Mouse (Mus musculus) 416B (cell line): ENCODE measurements around the gene Def6.
A peak's percentile ranks its signal among the peaks of the same experiment; 100 is the strongest.

Experiments used
- DNase-seq: peaks from one replicate; pipeline ENCODE4 v3.0.0; 2011; ENCODE audit warnings: low read depth

Def6 gene

DNA sequence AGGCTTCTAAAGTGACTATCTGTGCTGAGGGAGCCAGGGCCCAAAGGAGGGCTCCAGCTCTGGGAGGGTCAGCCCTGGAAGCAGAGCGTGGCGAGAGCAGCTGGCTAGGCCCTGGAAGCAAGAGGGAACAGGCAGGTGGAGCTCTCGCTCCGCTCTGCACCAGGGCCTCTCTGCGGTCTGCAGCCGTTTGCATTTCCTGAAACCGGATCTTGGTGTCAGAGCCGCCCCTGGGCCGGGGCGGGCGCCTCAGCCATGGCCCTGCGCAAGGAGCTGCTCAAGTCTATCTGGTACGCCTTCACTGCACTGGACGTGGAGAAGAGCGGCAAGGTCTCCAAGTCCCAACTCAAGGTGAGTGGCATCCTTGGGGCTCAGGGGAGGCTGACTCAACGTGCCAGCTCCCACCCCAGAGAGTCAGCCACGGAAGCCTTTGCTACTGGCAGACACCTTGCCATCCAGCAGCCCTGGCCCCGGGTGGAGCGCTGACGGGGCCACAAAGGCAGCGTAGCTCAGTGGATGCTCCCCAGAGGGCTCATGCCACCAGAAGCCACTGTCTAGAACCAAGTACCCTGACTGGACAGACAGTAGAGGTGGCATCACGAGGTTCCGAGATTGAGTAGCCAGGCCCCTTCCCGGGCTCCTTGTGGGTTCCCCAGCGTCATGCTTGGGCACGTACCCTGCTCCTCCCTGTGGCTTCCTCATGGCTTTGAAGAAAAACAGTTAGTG is at the start of gene Def6:
TSS of gene Def6 (plus strand) at position 188 of the 723 bp plus-strand sequence.
- peak; percentile 94 for DNase-seq

- DNase-seq: no peak
Measured at GRCm38 (mm10) chr17:28160361-28160760, 47.2 kb upstream of the Def6 start.

GRCm38 (mm10) chr17:28161310-28161881 is 46.2 kb upstream of the Def6 start:
- DNase-seq: peak; percentile 57

DNA sequence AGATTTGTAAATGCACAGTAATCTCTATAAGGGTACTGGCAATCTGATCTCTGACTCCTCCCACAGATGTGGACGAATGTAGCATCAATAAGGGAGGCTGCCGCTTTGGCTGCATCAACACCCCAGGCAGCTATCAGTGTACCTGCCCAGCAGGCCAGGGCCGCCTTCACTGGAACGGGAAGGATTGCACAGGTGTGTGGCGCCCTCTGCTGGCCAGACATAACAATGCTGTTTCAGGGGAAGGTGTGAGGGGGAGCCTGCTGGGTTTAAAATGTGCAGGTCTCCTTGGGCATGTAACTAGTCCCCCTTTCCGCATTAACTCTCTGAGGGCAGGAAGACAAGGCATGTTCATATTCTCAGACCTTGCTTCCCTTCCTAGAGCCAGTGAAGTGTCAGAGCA is 43.9 kb upstream of the Def6 start:
- DNase-seq: peak; percentile 71

DNA sequence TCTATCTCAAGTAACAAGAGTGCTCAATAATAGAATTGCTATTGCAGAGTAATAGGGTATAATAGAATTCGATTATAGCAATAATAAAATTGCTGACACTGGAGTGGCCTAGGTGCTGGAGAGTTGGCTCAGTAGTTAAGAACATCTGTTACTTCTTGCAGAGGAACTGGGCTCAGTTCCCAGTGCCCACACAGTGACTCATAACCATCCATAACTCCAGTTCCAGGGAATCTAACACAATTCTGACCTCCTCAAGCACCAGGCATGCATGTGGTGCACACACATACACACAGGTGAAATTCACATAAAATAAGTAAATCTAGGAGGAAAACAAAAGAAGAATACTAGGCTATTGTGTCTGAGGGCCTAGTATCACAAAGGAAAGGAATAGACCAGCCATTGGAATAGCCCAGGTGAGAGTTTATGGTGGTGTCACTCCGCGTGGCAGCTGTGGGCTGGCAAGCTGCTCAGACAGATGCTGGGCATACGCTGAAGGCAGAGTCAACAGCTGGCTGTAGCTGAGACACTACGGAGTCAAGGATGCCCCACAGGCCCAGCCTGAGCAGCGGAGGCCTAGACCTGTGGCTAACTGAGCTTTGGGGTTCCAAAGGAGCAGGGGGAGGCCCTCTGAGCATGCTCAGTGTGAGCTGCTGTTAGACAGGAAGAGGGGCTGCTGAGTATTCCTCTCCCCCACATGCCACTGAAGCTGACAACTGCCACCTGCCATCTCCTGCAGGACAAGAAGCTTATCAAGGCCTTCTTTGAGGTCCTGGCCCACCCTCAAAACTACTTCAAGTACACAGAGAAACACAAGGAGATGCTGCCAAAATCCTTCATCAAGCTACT is 36.9 kb upstream of the Def6 start:
- DNase-seq: no peak

- no peak for DNase-seq
Measured at GRCm38 (mm10) chr17:28172690-28173089, 34.9 kb upstream of the Def6 start.

DNA sequence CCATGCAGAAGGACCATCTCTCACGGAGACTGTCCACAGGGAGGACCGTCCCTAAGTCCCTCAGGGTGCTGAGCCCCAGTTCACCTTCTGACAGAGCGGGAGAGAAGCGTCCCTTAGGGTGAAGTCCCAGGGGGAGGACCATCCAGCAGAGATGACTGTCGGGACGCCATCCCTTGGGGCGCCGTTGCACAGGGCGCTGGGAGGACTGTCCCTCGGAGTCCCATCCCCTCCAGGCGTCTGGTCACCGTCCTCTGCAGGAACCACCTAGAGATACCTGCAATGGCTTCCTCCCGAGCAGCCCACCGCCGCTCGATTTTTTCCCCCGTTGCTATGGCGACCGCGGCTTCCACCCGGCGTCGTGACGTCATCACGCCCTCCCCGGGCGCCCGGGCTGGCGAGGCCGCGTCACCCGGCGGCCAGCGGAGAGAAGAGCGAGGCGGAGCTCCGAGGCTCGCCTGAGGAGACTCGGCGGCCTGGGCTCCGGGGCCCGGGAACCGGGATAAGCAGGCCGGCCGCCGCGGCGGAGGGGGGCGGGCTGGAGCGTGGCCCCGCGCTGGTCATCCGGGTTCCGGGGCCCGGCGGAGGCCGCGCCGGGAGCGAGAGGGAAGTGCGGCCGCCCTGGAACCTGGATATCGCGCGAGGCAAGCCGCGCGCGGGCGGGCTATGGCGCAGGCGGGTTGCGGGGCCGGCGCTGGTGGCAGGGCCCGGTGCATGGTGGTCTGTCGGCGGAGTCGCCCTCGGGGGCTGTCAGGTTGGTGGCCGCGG is 30.6 kb upstream of the Def6 start, which contains the start of gene Zfp523:
TSS of gene Zfp523 (plus strand) at position 355 of the 765 bp plus-strand sequence.
- peak; percentile 79 for DNase-seq

DNA sequence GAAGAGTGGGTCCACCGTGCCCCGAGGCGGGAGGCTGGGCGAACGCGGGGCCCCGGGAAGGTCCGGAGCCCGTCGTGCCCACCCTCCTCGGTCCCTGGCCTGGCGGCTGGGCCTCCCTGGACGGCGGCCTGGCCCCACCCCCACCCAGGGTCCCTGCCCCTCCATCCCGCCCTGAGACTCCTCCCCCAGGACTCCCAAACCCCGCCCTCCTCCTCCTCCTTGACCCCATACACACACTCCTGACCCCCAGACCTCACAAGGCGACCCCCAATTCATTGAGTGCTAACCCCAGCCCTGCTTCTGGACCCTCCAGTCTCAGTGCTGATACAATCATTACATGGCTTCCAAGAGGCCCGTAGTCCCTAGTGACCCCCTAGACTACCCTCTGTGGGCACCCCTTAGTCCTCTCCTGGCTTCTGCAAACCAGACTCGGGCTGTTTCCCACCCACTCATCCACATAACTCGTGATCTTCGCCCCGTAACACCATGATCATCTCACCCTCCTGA is 30.0 kb upstream of the Def6 start:
- DNase-seq: peak; percentile 58

- no peak for DNase-seq
Measured at GRCm38 (mm10) chr17:28180331-28180730, 27.2 kb upstream of the Def6 start.

- peak; percentile 92 for DNase-seq
Measured at GRCm38 (mm10) chr17:28180783-28181544, 26.6 kb upstream of the Def6 start.

- DNase-seq: peak; percentile 82
Measured at GRCm38 (mm10) chr17:28184971-28185638, 22.5 kb upstream of the Def6 start.

DNA sequence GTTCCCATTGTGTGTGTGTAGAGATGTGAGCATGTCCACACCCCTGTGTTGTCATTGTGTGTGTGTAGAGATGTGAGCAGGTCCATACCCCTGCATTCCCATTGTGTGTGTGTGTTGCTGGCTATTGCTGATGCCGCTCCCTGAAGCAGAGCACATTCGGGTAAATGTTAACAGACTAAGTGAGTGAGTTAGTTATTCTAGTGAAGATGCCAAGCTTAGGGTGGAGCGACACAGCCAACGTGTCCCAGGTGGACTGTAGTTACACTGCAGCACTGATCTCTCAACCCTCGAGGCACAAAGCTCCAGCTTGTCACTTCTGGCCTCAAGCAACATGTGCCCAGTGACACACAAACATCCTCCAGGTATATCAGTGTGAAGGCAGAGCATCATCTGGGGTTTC is 19.3 kb upstream of the Def6 start:
- DNase-seq: no peak

GRCm38 (mm10) chr17:28192754-28193153 is 14.8 kb upstream of the Def6 start:
- DNase-seq: peak; percentile 27

- DNase-seq: peak; percentile 60
Measured at GRCm38 (mm10) chr17:28193559-28193958, 14.0 kb upstream of the Def6 start.

GRCm38 (mm10) chr17:28195033-28195432 is 12.5 kb upstream of the Def6 start:
- DNase-seq: no peak

GRCm38 (mm10) chr17:28197646-28198045 is 9.9 kb upstream of the Def6 start:
- DNase-seq: no peak

DNA sequence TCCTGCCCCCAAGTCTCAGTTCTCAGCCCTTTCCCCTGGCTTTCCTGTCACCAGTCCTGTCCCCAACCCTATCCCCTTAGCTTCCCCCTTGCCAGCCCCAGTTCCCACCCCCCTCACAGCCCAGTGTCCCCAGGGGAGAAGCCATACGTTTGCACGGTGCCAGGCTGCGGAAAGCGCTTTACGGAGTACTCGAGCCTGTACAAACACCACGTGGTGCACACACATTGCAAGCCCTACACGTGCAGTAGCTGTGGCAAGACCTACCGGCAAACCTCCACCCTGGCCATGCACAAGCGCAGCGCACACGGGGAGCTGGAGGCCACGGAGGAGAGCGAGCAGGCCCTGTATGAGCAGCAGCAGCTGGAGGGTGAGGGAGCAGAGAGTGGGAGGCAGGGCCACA is 5.6 kb upstream of the Def6 start:
- DNase-seq: no peak

GRCm38 (mm10) chr17:28204052-28204720 is 3.4 kb upstream of the Def6 start:
- peak; percentile 74 for DNase-seq

GRCm38 (mm10) chr17:28205443-28205842 is 2.1 kb upstream of the Def6 start:
- no peak for DNase-seq

DNA sequence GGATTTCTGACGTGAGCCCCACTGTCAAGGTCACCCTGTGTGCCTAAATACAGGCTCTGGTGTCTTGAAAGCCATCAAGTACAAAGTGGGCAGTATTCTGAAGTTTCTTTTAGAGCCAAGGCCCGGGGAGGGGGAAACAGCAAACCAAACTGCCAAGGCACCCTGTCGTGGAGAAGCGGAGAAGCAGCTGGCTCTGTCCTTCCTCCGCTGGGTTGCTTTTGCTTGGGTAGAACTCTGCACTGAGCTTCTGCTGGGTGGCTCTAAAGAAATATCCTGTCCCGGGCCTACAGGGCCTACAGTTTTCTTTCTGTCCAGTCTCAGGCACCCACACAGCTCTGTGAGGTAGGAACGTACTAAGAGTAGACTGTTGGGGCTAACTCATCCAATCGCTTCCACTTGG is 486 bp upstream of the Def6 start:
- no peak for DNase-seq
